Mouse (Mus musculus) CH12.LX (cell line): ENCODE measurements around the gene Washc1. TPM values are rescaled to one million over a fixed set of nuclear protein-coding genes. Genes with fewer than 3 reads are reported as not detected.

ENCODE experiments used
- DNase-seq: peaks from one replicate; pipeline ENCODE4 v3.0.0-alpha.2; 2013; ENCODE audit errors: extremely low read depth
- H3K27ac ChIP-seq: 2 replicates; pipeline ENCODE4 v1.5.1; 2012; ENCODE audit warnings: low read depth, mild to moderate bottlenecking, control low read depth, moderate library complexity; ENCODE audit not compliant: insufficient read depth
- H3K27me3 ChIP-seq: replicated peaks from 2 replicates; pipeline ENCODE3; 2012; ENCODE audit warnings: inconsistent platforms
- H3K36me3 ChIP-seq, 2 experiments: replicated peaks in 1 of 2; 2 replicates each; pipeline versions ENCODE3 to v1.6.1; 2012; ENCODE audit warnings: inconsistent platforms in 1 of 2, low read length in 1 of 2, mild to moderate bottlenecking in 1 of 2, mixed read lengths in 1 of 2, moderate library complexity in 1 of 2; ENCODE audit not compliant: control insufficient read depth in 1 of 2, insufficient read depth in 1 of 2
- H3K4me1 ChIP-seq, 2 experiments: 2 replicates each; pipeline ENCODE4 v1.6.1; 2012; ENCODE audit warnings: inconsistent platforms in 1 of 2, moderate library complexity in 1 of 2; ENCODE audit not compliant: insufficient read depth in 2 of 2, control insufficient read depth in 1 of 2
- H3K4me2 ChIP-seq: 2 replicates; pipeline ENCODE4 v1.6.1; 2012; ENCODE audit warnings: low read depth, mild to moderate bottlenecking, control low read depth; ENCODE audit not compliant: poor library complexity, insufficient read depth, severe bottlenecking
- H3K4me3 ChIP-seq, 3 experiments: fragments of 150-350 bp in 1 of 3; sonication (generic) in 1 of 3; replicated peaks in 1 of 3; 2 replicates each; pipeline versions ENCODE3 to v1.5.1; 2011 to 2012; ENCODE audit warnings: low read depth in 2 of 3, low read length in 2 of 3, mild to moderate bottlenecking in 2 of 3, moderate library complexity in 2 of 3, control low read depth in 1 of 3, improper control_type of control experiment in 1 of 3, inconsistent platforms in 1 of 3, mixed read lengths in 1 of 3; ENCODE audit not compliant: poor library complexity in 1 of 3
- H3K79me2 ChIP-seq: replicated peaks from 2 replicates; pipeline ENCODE4 v1.6.1; 2012; ENCODE audit warnings: mild to moderate bottlenecking, moderate library complexity; ENCODE audit not compliant: control insufficient read depth, poor library complexity, insufficient read depth, severe bottlenecking; ENCODE audit errors: extremely low read depth
- H3K9ac ChIP-seq: 2 replicates; pipeline ENCODE4 v1.6.1; 2012; ENCODE audit warnings: low read depth, mild to moderate bottlenecking, control low read depth, moderate library complexity; ENCODE audit not compliant: insufficient read depth
- H3K9me3 ChIP-seq: replicated peaks from 2 replicates; pipeline ENCODE3; 2012; ENCODE audit warnings: low read length, inconsistent platforms, mixed read lengths
- BHLHE40 ChIP-seq: IDR thresholded peaks from 2 replicates; pipeline ENCODE4 v1.6.1; 2011; ENCODE audit warnings: mild to moderate bottlenecking, low read depth, low read length, improper control_type of control experiment
- CHD1 ChIP-seq: IDR thresholded peaks from 2 replicates; pipeline ENCODE4 v1.6.1; 2012; ENCODE audit warnings: low read depth, low read length, improper control_type of control experiment, inconsistent platforms
- CHD2 ChIP-seq: IDR thresholded peaks from 2 replicates; pipeline ENCODE4 v1.6.1; 2011; ENCODE audit warnings: low read length, improper control_type of control experiment
- CTCF ChIP-seq, 2 experiments: IDR thresholded peaks in 1 of 2; conservative IDR thresholded peaks in 1 of 2; 2 replicates each; pipeline ENCODE4 v1.5.1; 2011 to 2012; ENCODE audit warnings: low read depth in 2 of 2, low read length in 2 of 2, improper control_type of control experiment in 1 of 2, inconsistent platforms in 1 of 2, mild to moderate bottlenecking in 1 of 2, moderate library complexity in 1 of 2
- E2F4 ChIP-seq: IDR thresholded peaks from 2 replicates; pipeline ENCODE4 v1.6.1; 2011; ENCODE audit warnings: low read depth, low read length, improper control_type of control experiment; ENCODE audit not compliant: insufficient replicate concordance
- ELF1 ChIP-seq: IDR thresholded peaks from 2 replicates; pipeline ENCODE4 v1.6.1; 2014; ENCODE audit warnings: low read depth, mild to moderate bottlenecking, inconsistent platforms, low read length, improper control_type of control experiment
- EP300 ChIP-seq: IDR thresholded peaks from 2 replicates; pipeline ENCODE4 v1.6.1; 2011; ENCODE audit warnings: low read length, improper control_type of control experiment
- GABPA ChIP-seq: IDR thresholded peaks from 2 replicates; pipeline ENCODE4 v1.6.1; 2012; ENCODE audit warnings: low read depth, low read length, improper control_type of control experiment, inconsistent platforms; ENCODE audit not compliant: insufficient replicate concordance
- IRF4 ChIP-seq: IDR thresholded peaks from 2 replicates; pipeline ENCODE4 v1.6.1; 2014; ENCODE audit warnings: low read depth, mild to moderate bottlenecking, inconsistent platforms, low read length, improper control_type of control experiment
- JUND ChIP-seq: conservative IDR thresholded peaks from 2 replicates; pipeline ENCODE4 v1.6.1; 2011; ENCODE audit warnings: low read depth, low read length, improper control_type of control experiment
- KAT2A ChIP-seq: IDR thresholded peaks from 2 replicates; pipeline ENCODE4 v1.6.1; 2012; ENCODE audit warnings: low read length, improper control_type of control experiment, inconsistent platforms; ENCODE audit not compliant: insufficient replicate concordance
- MAFK ChIP-seq: IDR thresholded peaks from 2 replicates; pipeline ENCODE4 v1.6.1; 2011; ENCODE audit warnings: low read length, improper control_type of control experiment; ENCODE audit not compliant: insufficient replicate concordance
- MAZ ChIP-seq: IDR thresholded peaks from 2 replicates; pipeline ENCODE4 v1.6.1; 2012; ENCODE audit warnings: low read depth, mild to moderate bottlenecking, inconsistent platforms, low read length, improper control_type of control experiment, moderate library complexity
- MEF2A ChIP-seq: IDR thresholded peaks from 2 replicates; pipeline ENCODE4 v1.6.1; 2014; ENCODE audit warnings: low read depth, mild to moderate bottlenecking, inconsistent platforms, low read length, improper control_type of control experiment, borderline replicate concordance
- MXI1 ChIP-seq: IDR thresholded peaks from 2 replicates; pipeline ENCODE4 v1.6.1; 2011; ENCODE audit warnings: mild to moderate bottlenecking, low read depth, low read length, improper control_type of control experiment
- NELFE ChIP-seq: IDR thresholded peaks from 2 replicates; pipeline ENCODE4 v1.6.1; 2011; ENCODE audit warnings: low read depth, low read length, improper control_type of control experiment
- NRF1 ChIP-seq: IDR thresholded peaks from 2 replicates; pipeline ENCODE4 v1.6.1; 2014; ENCODE audit warnings: low read depth, mild to moderate bottlenecking, inconsistent platforms, low read length, improper control_type of control experiment, moderate library complexity
- PAX5 ChIP-seq: IDR thresholded peaks from 2 replicates; pipeline ENCODE4 v1.6.1; 2012; ENCODE audit warnings: low read length, inconsistent platforms, mixed read lengths
- POLR2A ChIP-seq: IDR thresholded peaks from 2 replicates; pipeline ENCODE4 v1.6.1; 2011; ENCODE audit warnings: low read depth, mild to moderate bottlenecking, improper control_type of control experiment, low read length
- POLR2AphosphoS2 ChIP-seq: IDR thresholded peaks from 2 replicates; pipeline ENCODE4 v1.6.1; 2011; ENCODE audit warnings: low read depth, low read length, improper control_type of control experiment
- RCOR1 ChIP-seq: conservative IDR thresholded peaks from 2 replicates; pipeline ENCODE4 v1.6.1; 2012; ENCODE audit warnings: low read depth, mild to moderate bottlenecking, inconsistent platforms, low read length, improper control_type of control experiment
- SMC3 ChIP-seq: IDR thresholded peaks from 2 replicates; pipeline ENCODE4 v1.6.1; 2011; ENCODE audit warnings: low read depth, low read length, improper control_type of control experiment
- TBP ChIP-seq: conservative IDR thresholded peaks from 2 replicates; pipeline ENCODE4 v1.6.1; 2011; ENCODE audit warnings: low read depth, low read length, improper control_type of control experiment
- TCF12 ChIP-seq: IDR thresholded peaks from 2 replicates; pipeline ENCODE4 v1.6.1; 2014; ENCODE audit warnings: low read depth, mild to moderate bottlenecking, inconsistent platforms, low read length, improper control_type of control experiment
- UBTF ChIP-seq: IDR thresholded peaks from 2 replicates; pipeline ENCODE4 v1.6.1; 2012; ENCODE audit warnings: low read depth, mild to moderate bottlenecking, inconsistent platforms, low read length, improper control_type of control experiment, moderate library complexity
- USF1 ChIP-seq: IDR thresholded peaks from 2 replicates; pipeline ENCODE4 v1.6.1; 2014; ENCODE audit warnings: low read depth, mild to moderate bottlenecking, inconsistent platforms, low read length, improper control_type of control experiment
- USF2 ChIP-seq: conservative IDR thresholded peaks from 2 replicates; pipeline ENCODE4 v1.6.1; 2011; ENCODE audit warnings: low read depth, low read length, improper control_type of control experiment
- ZC3H11A ChIP-seq: IDR thresholded peaks from 2 replicates; pipeline ENCODE4 v1.6.1; 2012; ENCODE audit warnings: low read depth, mild to moderate bottlenecking, inconsistent platforms, low read length, improper control_type of control experiment
- ZKSCAN1 ChIP-seq: IDR thresholded peaks from 2 replicates; pipeline ENCODE4 v1.6.1; 2012; ENCODE audit warnings: low read depth, inconsistent platforms, low read length, improper control_type of control experiment, borderline replicate concordance
- ZMIZ1 ChIP-seq: IDR thresholded peaks from 2 replicates; pipeline ENCODE4 v1.6.1; 2012; ENCODE audit warnings: low read depth, mild to moderate bottlenecking, inconsistent platforms, low read length, improper control_type of control experiment
- dilution Hi-C: fragments of 300-500 bp; cut with MboI; formaldehyde crosslinking; loops from 2 replicates; pipeline ENCODE4 v1.14.3; 2020; ENCODE audit warnings: low sequenced_read_pairs; ENCODE audit not compliant: extremely low pct_unique_long_range_greater_than_20kb, extremely low pct_ligation_motif_present
- in situ Hi-C: fragments of 300-500 bp; cut with MboI; formaldehyde crosslinking; loops from 3 replicates; pipeline ENCODE4 v1.14.3; 2019; ENCODE audit warnings: low sequenced_read_pairs, low pct_ligation_motif_present, low pct_unique_long_range_greater_than_20kb, mixed read lengths
- polyA plus RNA-seq: library from polyadenylated mRNA; unstranded; fragments of >175 nt; gene quantifications from 2 replicates; pipeline ENCODE4 v1.2.1, GENCODE M21; 2012; ENCODE audit warnings: low read depth; ENCODE audit not compliant: insufficient read length
- total RNA-seq, 2 experiments: library from RNA; depleted of rRNA; stranded (reverse); fragments of 300-350 nt in 1 of 2; fragments of >200 nt in 1 of 2; gene quantifications; 2 replicates each; pipeline ENCODE4 v1.2.3; 2012 to 2014

Washc1 gene
- total and polyA plus RNA-seq, 3 experiments: 16.4 to 27.8 (median 20.3) TPM

- no peak overlapping the region for H3K27ac ChIP-seq
- H3K4me3 ChIP-seq: no peak overlapping the region
- peaks cover 35 to 51% of the 10 kb centered on the region in 2 experiments for H3K36me3 ChIP-seq
- no peaks in the 10 kb centered on the region for H3K27me3 ChIP-seq
- no peaks in the 10 kb centered on the region for H3K9me3 ChIP-seq
- in situ Hi-C loops: no loop called here
- peaks cover 5 to 25% of the 10 kb centered on the region in 2 experiments; a peak in 3 of 4 replicates for H3K4me1 ChIP-seq
- peaks cover 15% of the 10 kb centered on the region for H3K79me2 ChIP-seq
- no peak overlapping the region for H3K4me2 ChIP-seq
- no peak overlapping the region for H3K9ac ChIP-seq
- TF ChIP-seq POLR2A: no peak
- TF ChIP-seq NELFE: no peak
- TF ChIP-seq TBP: no peak
- no peak for TF ChIP-seq ELF1
- TF ChIP-seq EP300: no peak
- TF ChIP-seq ZKSCAN1: no peak
- no peak for TF ChIP-seq MXI1
- TF ChIP-seq ZMIZ1: no peak
- TF ChIP-seq GABPA: no peak
- TF ChIP-seq MAZ: no peak
- TF ChIP-seq NRF1: no peak
- TF ChIP-seq RCOR1: no peak
- no peak for TF ChIP-seq E2F4
- no peak for TF ChIP-seq MAFK
- dilution Hi-C loops: no loop called here
- DNase-seq: no peak
These were observed 9.4 kb downstream of the Washc1 start for GRCm38 (mm10) chr17:66120701-66121100.

- Histone ChIP-seq H3K79me2 (peaks cover 15% of the 10 kb centered on the region), H3K4me2 (peak within 1 kb of the TSS; percentile 69), H3K9me3 (no peaks in the 10 kb centered on the region), H3K27ac (peak within 1 kb of the TSS; percentile 87), H3K4me1 (peaks cover 5 to 25% of the 10 kb centered on the region in 2 experiments; a peak in 3 of 4 replicates), H3K9ac (peak within 1 kb of the TSS; percentile 81), H3K27me3 (no peaks in the 10 kb centered on the region), H3K4me3 (peak within 1 kb of the TSS; percentile 68 to 83 (median 71)), H3K36me3 (peaks cover 35 to 48% of the 10 kb centered on the region in 2 experiments)
- DNase-seq: peak; percentile 87
- in situ Hi-C loops (no loop called here), dilution Hi-C loops (no loop called here)
- TF ChIP-seq KAT2A (0 out of 2 replicates have a peak, but pooled peaks have one; percentile 57), UBTF (0 out of 2 replicates have a peak, but pooled peaks have one; percentile 75), JUND (no peak), CHD1 (no peak), USF1 (peak; percentile 83), NELFE (peak; percentile 85), E2F4 (peak; percentile 65; the same call in 1 of the 2 replicates), POLR2AphosphoS2 (peak; percentile 61; the same call in 1 of the 2 replicates), CTCF (conservative IDR thresholded peaks at IDR 0.05 in 1 of 2, IDR thresholded peaks at IDR 0.05 in 1 of 2; ENCODE audit: low read depth in 2 of 2, low read length in 2 of 2) (no peak), CHD2 (no peak; the same call in 1 of the 2 replicates), POLR2A (peak; percentile 97), TCF12 (peak; percentile 83), EP300 (no peak), BHLHE40 (peak; percentile 36; the same call in 1 of the 2 replicates), IRF4 (peak; percentile 47; the same call in 1 of the 2 replicates), ELF1 (peak; percentile 77), TBP (0 out of 2 replicates have a peak, but pooled peaks have one; percentile 35), GABPA (no peak), ZC3H11A (no peak), ZKSCAN1 (no peak), NRF1 (peak; percentile 97), USF2 (peak; percentile 70), SMC3 (no peak), MEF2A (peak; percentile 54; the same call in 1 of the 2 replicates), PAX5 (no peak)
These were observed 11.9 kb downstream of the Washc1 start, which contains the start of gene Ddx11 for GRCm38 (mm10) chr17:66123066-66123815. TSS of gene Ddx11 (plus strand) at chr17:66123520.
